Comparison of ENCODE assay signal across 26 mouse cellular contexts in the genomic region with DNA sequence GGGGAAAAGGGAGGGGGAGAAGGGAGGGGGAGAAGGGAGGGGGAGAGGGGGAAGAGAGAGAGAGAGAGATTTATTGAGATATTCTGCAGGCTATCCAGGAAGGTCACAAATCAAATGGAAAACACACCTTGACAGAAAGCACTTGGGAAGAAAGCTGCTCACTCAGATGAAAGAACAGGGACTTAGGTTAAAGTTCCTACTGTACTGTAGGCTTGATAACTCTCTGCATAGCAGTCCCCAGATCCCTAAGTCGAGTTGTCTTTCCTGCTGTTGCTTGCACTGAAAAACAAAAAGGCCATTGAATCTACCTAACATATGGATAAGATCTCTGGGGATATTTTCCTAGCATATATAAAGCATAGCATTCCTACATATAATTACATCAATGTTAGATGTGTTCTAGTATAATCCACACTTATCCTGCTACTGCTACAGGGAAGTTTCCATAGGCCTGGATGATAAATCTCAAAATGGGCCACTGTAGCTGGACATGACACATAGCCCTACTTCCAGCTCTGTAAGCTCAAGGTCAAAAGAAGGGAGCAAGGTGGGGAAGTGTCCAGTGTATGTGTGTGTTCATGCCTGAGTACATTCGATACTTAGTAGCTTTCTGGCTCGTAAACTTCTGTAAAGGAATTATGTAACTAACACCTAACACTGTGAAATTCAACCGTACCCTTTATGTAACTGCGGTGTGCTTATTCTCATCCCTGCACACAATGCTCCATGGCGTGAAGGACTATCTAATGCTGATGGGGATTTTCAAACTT. TPM values are rescaled to one million over a fixed set of nuclear protein-coding genes. Genes with fewer than 3 reads are reported as not detected.
DNase-seq lines count a peak whose midpoint lies in the region; ATAC-seq and TF ChIP-seq lines count a peak whose summit lies in the region.
"Had no signal": no experiment of that assay in that cellular context is flagged by ENCODE, and none has a peak within 500 bp of the region (broad histone marks: within the 10 kb centered on the region; RNA-seq: fewer than 3 reads in every experiment).

No protein-coding gene starts in this region.

- WGBS in liver, embryonic 12.5 days (ENCODE audit: insufficient replicate concordance), result 87% methylated on average over 6 of the region's 6 CpGs
- WGBS in liver, embryonic 11.5 days, result 88% methylated on average over 6 of the region's 6 CpGs

- no peak for TF ChIP-seq CTCF in Patski (IDR thresholded peaks at IDR 0.05)

- CTCF ChIA-PET in Patski (lab: Charles Lee), result interaction anchor here (0.8 to 1.5 kb wide), 6 partner anchors 13 to 107 kb away, joined by 3 to 4 read pairs (median 3); no protein-coding TSS in a partner anchor

- in situ Hi-C loops in Patski (cut with MboI; ENCODE audit: low pct_unique_long_range_greater_than_20kb), result no loop called here

- no peak for DNase-seq in frontal cortex, adult 2 months (ENCODE audit: extremely low spot score in 1 of 2, low spot score in 1 of 2)
- DNase-seq in liver, embryonic 11.5 days (ENCODE audit: low spot score), result no peak
- DNase-seq in Patski (ENCODE audit: low read depth, low spot score), result no peak
- peak; percentile 30 for DNase-seq in kidney, postnatal 14 days
- no peak for DNase-seq in B cell, adult 2 months
- DNase-seq: adrenal gland, adult 8-10 months; cerebellum, adult 18-20 months; cerebellum, postnatal 36 days; gastrocnemius, postnatal 10 days; heart, postnatal 14 days; layer of hippocampus, adult 9-11 months; lung, adult 2 months; lung, postnatal 14 days; right cerebral cortex, postnatal 14 days; spleen, adult 18-20 months had no signal

- no peaks in the 10 kb centered on the region for H3K27me3 ChIP-seq in liver, embryonic 12.5 days (replicated peaks)
- no peaks in the 10 kb centered on the region for H3K27me3 ChIP-seq in liver, embryonic 11.5 days (replicated peaks; ENCODE audit: control insufficient read depth, insufficient read depth, low read length)
- no peaks in the 10 kb centered on the region for H3K27me3 ChIP-seq in Patski
- H3K27me3 ChIP-seq: CH12.LX; embryonic facial prominence, embryonic 15.5 days; heart, embryonic 12.5 days; hindbrain, embryonic 13.5 days; midbrain, embryonic 12.5 days had no signal

- H3K27ac ChIP-seq in liver, embryonic 12.5 days, result 0 out of 2 replicates have a peak overlapping the region, but pooled peaks have one; percentile 14
- H3K27ac ChIP-seq in liver, embryonic 11.5 days (ENCODE audit: low read depth, low read length), result no peak overlapping the region
- H3K27ac ChIP-seq: embryonic facial prominence, embryonic 15.5 days; hindbrain, embryonic 13.5 days; left cerebral cortex, adult 2 months; midbrain, embryonic 12.5 days had no signal

- H3K36me3 ChIP-seq in liver, embryonic 12.5 days, result no peaks in the 10 kb centered on the region; the same call in 1 of the 2 replicates
- no peaks in the 10 kb centered on the region for H3K36me3 ChIP-seq in liver, embryonic 11.5 days (ENCODE audit: control insufficient read depth, insufficient read depth, low read length)
- H3K36me3 ChIP-seq: embryonic facial prominence, embryonic 15.5 days; heart, embryonic 12.5 days; hindbrain, embryonic 13.5 days; midbrain, embryonic 12.5 days had no signal

- no peak overlapping the region for H3K9ac ChIP-seq in liver, embryonic 12.5 days
- no peak overlapping the region for H3K9ac ChIP-seq in liver, embryonic 11.5 days (ENCODE audit: low read depth, low read length)
- H3K9ac ChIP-seq: embryonic facial prominence, embryonic 15.5 days; heart, embryonic 12.5 days; hindbrain, embryonic 13.5 days; midbrain, embryonic 12.5 days had no signal

- ATAC-seq in frontal cortex, adult (ENCODE audit: low TSS enrichment), result peak; percentile 57; the same call in 1 of the 2 replicates
- ATAC-seq in liver, embryonic 12.5 days, result no peak
- ATAC-seq in liver, embryonic 11.5 days (replicated peaks; ENCODE audit: low FRiP score), result no peak
- ATAC-seq in Patski, result peak; percentile 47
- ATAC-seq: forebrain, embryonic 14.5 days; inflammation-experienced regulatory T-cells, adult 6 months had no signal

- H3K4me2 ChIP-seq in liver, embryonic 12.5 days, result no peak overlapping the region
- H3K4me2 ChIP-seq in liver, embryonic 11.5 days, result no peak overlapping the region
- H3K4me2 ChIP-seq: embryonic facial prominence, embryonic 15.5 days; heart, embryonic 12.5 days; hindbrain, embryonic 13.5 days; midbrain, embryonic 12.5 days had no signal

- POLR2A ChIA-PET in Patski (lab: Charles Lee), result interaction anchor here (0.6 to 1.1 kb wide), 2 partner anchors 28 to 96 kb away, joined by 3 read pairs; no protein-coding TSS in a partner anchor

- no peaks in the 10 kb centered on the region for H3K9me3 ChIP-seq in liver, embryonic 12.5 days (replicated peaks)
- no peaks in the 10 kb centered on the region for H3K9me3 ChIP-seq in liver, embryonic 11.5 days (ENCODE audit: control insufficient read depth, low read length)
- H3K9me3 ChIP-seq: embryonic facial prominence, embryonic 15.5 days; G1E; heart, embryonic 12.5 days; hindbrain, embryonic 13.5 days; midbrain, embryonic 12.5 days had no signal

- H3K4me1 ChIP-seq in liver, embryonic 12.5 days, result peaks cover 73% of the 10 kb centered on the region
- peaks cover 4% of the 10 kb centered on the region; the same call in 1 of the 2 replicates for H3K4me1 ChIP-seq in liver, embryonic 11.5 days (replicated peaks; ENCODE audit: control insufficient read depth, insufficient read depth, low read length)
- H3K4me1 ChIP-seq: embryonic facial prominence, embryonic 15.5 days; hindbrain, embryonic 13.5 days; midbrain, embryonic 12.5 days had no signal

- no peak overlapping the region for H3K4me3 ChIP-seq in liver, embryonic 12.5 days
- H3K4me3 ChIP-seq in liver, embryonic 11.5 days (ENCODE audit: low read depth, low read length), result no peak overlapping the region
- H3K4me3 ChIP-seq: embryonic facial prominence, embryonic 15.5 days; heart, embryonic 12.5 days; hindbrain, embryonic 13.5 days; left cerebral cortex, adult 2 months; midbrain, embryonic 12.5 days had no signal

RNA-seq across cellular contexts. Expression of a gene that starts 35.8 kb away (rescaled TPM):
- polyA plus RNA-seq in frontal cortex, adult 2 months (2012; rRNA removed), result 37.3 and 38.1 TPM in 2 replicates
- 16.5 and 17.8 TPM in 2 replicates for polyA plus RNA-seq in liver, embryonic 12.5 days (2016; fragmentation: Nextera tagmentation; extraction: Ambion mirVana)
- 20.7 and 21.3 TPM in 2 replicates for polyA plus RNA-seq in liver, embryonic 11.5 days (2014; fragmentation: Nextera tagmentation; extraction: Ambion mirVana)
- 22.5 TPM for polyA plus RNA-seq in Patski (2021)

RNA-seq across cellular contexts. Expression of a gene that starts 47.4 kb away (rescaled TPM):
- 83.8 and 111 TPM in 2 replicates for polyA plus RNA-seq in frontal cortex, adult 2 months (2012; rRNA removed)
- polyA plus RNA-seq in liver, embryonic 12.5 days (2016; fragmentation: Nextera tagmentation; extraction: Ambion mirVana), result 125 and 126 TPM in 2 replicates
- 123 and 126 TPM in 2 replicates for polyA plus RNA-seq in liver, embryonic 11.5 days (2014; fragmentation: Nextera tagmentation; extraction: Ambion mirVana)
- 187 TPM for polyA plus RNA-seq in Patski (2021)

Comparison
In these comparisons a context has a peak if more than half of its experiments do, and no peak if none do; other contexts are left out.
1. ATAC-seq: peak in frontal cortex, adult (single experiment) and Patski (single experiment); none in liver, embryonic 12.5 days (single experiment) and liver, embryonic 11.5 days (single experiment).